Comparison of ENCODE assay signal across 14 mouse cellular contexts in the genomic region with DNA sequence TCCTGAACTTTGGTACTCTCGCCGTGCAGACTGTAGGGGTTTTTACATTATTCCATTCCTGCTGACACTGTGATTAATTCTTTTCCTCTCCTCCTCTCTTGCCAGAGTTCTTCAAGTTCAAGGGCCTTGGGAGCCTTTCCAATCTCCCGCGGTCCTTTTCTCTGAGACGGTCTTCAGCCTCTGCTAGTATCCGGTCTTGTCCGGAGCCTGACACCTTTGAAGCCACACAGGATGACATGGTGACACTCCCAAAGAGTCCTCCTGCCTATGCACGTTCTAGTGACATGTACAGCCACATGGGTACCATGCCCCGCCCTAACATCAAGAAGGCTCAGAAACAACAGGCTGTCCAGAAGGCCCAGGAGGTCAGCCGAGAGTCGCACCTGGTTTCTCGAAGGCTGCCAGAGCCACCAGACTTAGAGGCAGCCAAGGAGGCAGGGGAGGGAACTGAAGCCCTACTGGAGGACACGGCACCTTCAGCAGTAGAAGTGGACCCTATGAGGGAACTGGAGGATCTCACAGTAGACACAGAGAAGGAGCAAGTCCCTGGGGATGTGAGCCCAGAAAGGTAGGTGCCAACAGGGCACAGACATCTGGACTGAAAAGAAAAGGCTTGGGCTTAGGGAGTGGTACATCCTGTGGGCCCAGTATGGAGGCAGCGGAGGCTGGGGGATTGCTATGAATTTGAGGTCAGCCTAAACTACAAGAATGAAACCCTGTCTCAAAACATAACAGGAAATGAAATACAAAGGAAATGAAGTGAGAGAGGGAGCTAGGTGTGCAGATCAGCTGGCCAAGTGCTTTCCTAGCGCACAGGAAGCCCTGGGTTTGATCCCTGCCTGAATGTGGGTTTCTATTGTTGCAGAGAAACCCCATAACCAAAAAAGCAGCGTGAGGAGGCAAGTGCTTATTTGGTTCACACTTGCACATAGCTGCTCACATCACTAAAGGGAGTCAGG. TPM values are rescaled to one million over a fixed set of nuclear protein-coding genes. Genes with fewer than 3 reads are reported as not detected.
DNase-seq lines count a peak whose midpoint lies in the region; ATAC-seq and TF ChIP-seq lines count a peak whose summit lies in the region.
"Had no signal": no experiment of that assay in that cellular context is flagged by ENCODE, and none has a peak within 500 bp of the region (broad histone marks: within the 10 kb centered on the region; RNA-seq: fewer than 3 reads in every experiment).

No protein-coding gene starts in this region.

- no peak for TF ChIP-seq EP300 in stomach, postnatal 0 days (optimal IDR thresholded peaks at IDR 0.05)

- no peaks in the 10 kb centered on the region for H3K9me3 ChIP-seq in heart, embryonic 15.5 days (replicated peaks)
- H3K9me3 ChIP-seq in stomach, embryonic 14.5 days (ENCODE audit: control insufficient read depth, low read depth, low read length), result no peaks in the 10 kb centered on the region
- H3K9me3 ChIP-seq in stomach, postnatal 0 days (ENCODE audit: control insufficient read depth, low read length), result no peaks in the 10 kb centered on the region
- no peaks in the 10 kb centered on the region for H3K9me3 ChIP-seq in embryonic facial prominence, embryonic 10.5 days
- H3K9me3 ChIP-seq: limb, embryonic 10.5 days; midbrain, embryonic 10.5 days; neural tube, embryonic 12.5 days had no signal

- WGBS in heart, embryonic 15.5 days, result 69% methylated on average over 16 of the region's 16 CpGs
- 74% methylated on average over 16 of the region's 16 CpGs for WGBS in stomach, embryonic 14.5 days
- 67% methylated on average over 16 of the region's 16 CpGs for WGBS in stomach, postnatal 0 days
- WGBS in cerebellum, adult 2 months, result 76% methylated on average over 16 of the region's 16 CpGs
- WGBS in embryonic facial prominence, embryonic 10.5 days, result 82% methylated on average over 16 of the region's 16 CpGs

- no peak for TF ChIP-seq CTCF in stomach, postnatal 0 days (IDR thresholded peaks at IDR 0.05; ENCODE audit: low read depth)
- no peak for TF ChIP-seq CTCF in cerebellum, adult 2 months (IDR thresholded peaks at IDR 0.05; ENCODE audit: borderline replicate concordance, insufficient read depth, low read depth, low read length)

- no peak overlapping the region for H3K9ac ChIP-seq in heart, embryonic 15.5 days
- H3K9ac ChIP-seq in stomach, embryonic 14.5 days (replicated peaks; ENCODE audit: low read depth, low read length), result no peak overlapping the region
- H3K9ac ChIP-seq in stomach, postnatal 0 days (ENCODE audit: low read length), result no peak overlapping the region
- H3K9ac ChIP-seq: liver, postnatal 0 days; neural tube, embryonic 12.5 days had no signal

- H3K27ac ChIP-seq in heart, embryonic 15.5 days, result peak overlapping the region; percentile 22; the same call in 1 of the 2 replicates
- peak overlapping the region; percentile 27; the same call in 1 of the 2 replicates for H3K27ac ChIP-seq in stomach, embryonic 14.5 days (ENCODE audit: low read length)
- no peak overlapping the region for H3K27ac ChIP-seq in stomach, postnatal 0 days (replicated peaks)
- no peak overlapping the region for H3K27ac ChIP-seq in cerebellum, adult 2 months (ENCODE audit: insufficient read depth, low read length)
- no peak overlapping the region; the same call in 1 of the 2 replicates for H3K27ac ChIP-seq in embryonic facial prominence, embryonic 10.5 days (replicated peaks)
- H3K27ac ChIP-seq: limb, embryonic 10.5 days; midbrain, embryonic 10.5 days; neural tube, embryonic 12.5 days had no signal

- H3K36me3 ChIP-seq in heart, embryonic 15.5 days, result no peaks in the 10 kb centered on the region
- H3K36me3 ChIP-seq in stomach, embryonic 14.5 days (ENCODE audit: control insufficient read depth, insufficient read depth, low read length), result no peaks in the 10 kb centered on the region; the same call in 1 of the 2 replicates
- H3K36me3 ChIP-seq in stomach, postnatal 0 days (ENCODE audit: control insufficient read depth, insufficient read depth, low read length), result no peaks in the 10 kb centered on the region
- H3K36me3 ChIP-seq in embryonic facial prominence, embryonic 10.5 days (replicated peaks), result no peaks in the 10 kb centered on the region
- H3K36me3 ChIP-seq: limb, embryonic 10.5 days; midbrain, embryonic 10.5 days; neural tube, embryonic 12.5 days had no signal

- ATAC-seq in heart, embryonic 15.5 days (replicated peaks; ENCODE audit: insufficient number of reproducible peaks, insufficient read depth, low FRiP score, low read depth), result no peak
- ATAC-seq in stomach, embryonic 14.5 days (ENCODE audit: insufficient number of reproducible peaks, insufficient read depth, low FRiP score, low read depth), result no peak
- no peak for ATAC-seq in stomach, postnatal 0 days (ENCODE audit: low FRiP score, low TSS enrichment)
- ATAC-seq: liver, postnatal 0 days had no signal

- H3K4me1 ChIP-seq in heart, embryonic 15.5 days (replicated peaks), result peaks cover 28% of the 10 kb centered on the region
- H3K4me1 ChIP-seq in stomach, embryonic 14.5 days (ENCODE audit: control insufficient read depth, insufficient read depth, low read length), result peaks cover 27% of the 10 kb centered on the region
- H3K4me1 ChIP-seq in stomach, postnatal 0 days (replicated peaks; ENCODE audit: control insufficient read depth, insufficient read depth), result peaks cover 5% of the 10 kb centered on the region; the same call in 1 of the 2 replicates
- H3K4me1 ChIP-seq in cerebellum, adult 2 months (ENCODE audit: control insufficient read depth, insufficient read depth, low read length), result no peaks in the 10 kb centered on the region
- peaks cover 54% of the 10 kb centered on the region for H3K4me1 ChIP-seq in embryonic facial prominence, embryonic 10.5 days

- no peak for TF ChIP-seq POLR2A in cerebellum, adult 2 months (IDR thresholded peaks at IDR 0.05; ENCODE audit: borderline replicate concordance, insufficient read depth, low read length)

- H3K4me2 ChIP-seq in heart, embryonic 15.5 days, result no peak overlapping the region
- no peak overlapping the region for H3K4me2 ChIP-seq in stomach, embryonic 14.5 days (replicated peaks; ENCODE audit: low read depth, low read length)
- no peak overlapping the region for H3K4me2 ChIP-seq in stomach, postnatal 0 days (replicated peaks; ENCODE audit: low read depth)
- H3K4me2 ChIP-seq: neural tube, embryonic 12.5 days had no signal

- no peak for DNase-seq in heart, adult 8-10 months (ENCODE audit: low spot score)
- no peak for DNase-seq in stomach, postnatal 0 days (ENCODE audit: low spot score)
- DNase-seq in kidney, postnatal 4 days, result peak; percentile 67 to 74
- no peak for DNase-seq in cerebellum, adult 2 months
- no peak for DNase-seq in embryo, embryonic 9.5 days (ENCODE audit: extremely low spot score)
- DNase-seq in embryonic facial prominence, embryonic 10.5 days (ENCODE audit: low spot score), result no peak
- DNase-seq: liver, postnatal 0 days had no signal

- H3K4me3 ChIP-seq in heart, embryonic 15.5 days, result no peak overlapping the region
- no peak overlapping the region for H3K4me3 ChIP-seq in stomach, embryonic 14.5 days (ENCODE audit: low read depth, low read length)
- H3K4me3 ChIP-seq in stomach, postnatal 0 days (ENCODE audit: low read depth, low read length), result no peak overlapping the region
- H3K4me3 ChIP-seq in cerebellum, adult 2 months (replicated peaks; ENCODE audit: insufficient read depth, low read depth, low read length), result no peak overlapping the region
- no peak overlapping the region for H3K4me3 ChIP-seq in embryonic facial prominence, embryonic 10.5 days
- H3K4me3 ChIP-seq: limb, embryonic 10.5 days; midbrain, embryonic 10.5 days; neural tube, embryonic 12.5 days had no signal

- no peaks in the 10 kb centered on the region for H3K27me3 ChIP-seq in heart, embryonic 15.5 days
- no peaks in the 10 kb centered on the region for H3K27me3 ChIP-seq in stomach, embryonic 14.5 days (ENCODE audit: control insufficient read depth, insufficient read depth, low read length)
- no peaks in the 10 kb centered on the region for H3K27me3 ChIP-seq in stomach, postnatal 0 days (ENCODE audit: control insufficient read depth, insufficient read depth, low read length)
- no peaks in the 10 kb centered on the region for H3K27me3 ChIP-seq in cerebellum, adult 2 months (ENCODE audit: control insufficient read depth, insufficient read depth, low read length)
- H3K27me3 ChIP-seq in embryonic facial prominence, embryonic 10.5 days (replicated peaks; ENCODE audit: low read depth, poor library complexity, severe bottlenecking), result no peaks in the 10 kb centered on the region
- H3K27me3 ChIP-seq: neural tube, embryonic 12.5 days had no signal

RNA-seq across cellular contexts. Expression of a gene that starts 4.3 kb away (rescaled TPM):
- 25.7 and 33.4 TPM in 2 replicates for polyA plus RNA-seq in heart, embryonic 15.5 days (2015; fragmentation: Nextera tagmentation; extraction: Ambion mirVana)
- 10 to 100 TPM; 16.4 to 28.8 (median 21.7) TPM for total RNA-seq in heart, adult 8-10 months (2022)
- 28.2 and 28.4 TPM in 2 replicates for polyA plus RNA-seq in stomach, embryonic 14.5 days (2014; fragmentation: Nextera tagmentation; extraction: Ambion mirVana)
- 7.7 and 8.4 TPM in 2 replicates for polyA plus RNA-seq in stomach, postnatal 0 days (2015; fragmentation: Nextera tagmentation; extraction: Ambion mirVana)
- 47.0 and 53.2 TPM in 2 replicates for polyA plus RNA-seq in cerebellum, adult 2 months (2012; rRNA removed)
- polyA plus RNA-seq in embryonic facial prominence, embryonic 10.5 days (2016; fragmentation: Nextera tagmentation; extraction: Ambion mirVana), result 27.1 and 27.5 TPM in 2 replicates

RNA-seq across cellular contexts. Expression of a gene that starts 12.2 kb away (rescaled TPM):
- 45.5 and 66.6 TPM in 2 replicates for polyA plus RNA-seq in heart, embryonic 15.5 days (2015; fragmentation: Nextera tagmentation; extraction: Ambion mirVana)
- 10 to 100 TPM; 23.3 to 27.1 (median 25.7) TPM for total RNA-seq in heart, adult 8-10 months (2022)
- polyA plus RNA-seq in stomach, embryonic 14.5 days (2014; fragmentation: Nextera tagmentation; extraction: Ambion mirVana), result 78.6 and 80.8 TPM in 2 replicates
- 55.8 and 57.8 TPM in 2 replicates for polyA plus RNA-seq in stomach, postnatal 0 days (2015; fragmentation: Nextera tagmentation; extraction: Ambion mirVana)
- polyA plus RNA-seq in cerebellum, adult 2 months (2012; rRNA removed), result 170 and 186 TPM in 2 replicates
- 130 and 135 TPM in 2 replicates for polyA plus RNA-seq in embryonic facial prominence, embryonic 10.5 days (2016; fragmentation: Nextera tagmentation; extraction: Ambion mirVana)

RNA-seq across cellular contexts. Expression of a gene that starts 15.7 kb away (rescaled TPM):
- polyA plus RNA-seq in heart, embryonic 15.5 days (2015; fragmentation: Nextera tagmentation; extraction: Ambion mirVana), result 0.16 TPM in 1 of 2 replicates, not detected in the other
- total RNA-seq in heart, adult 8-10 months (2022), result not detected
- polyA plus RNA-seq in stomach, embryonic 14.5 days (2014; fragmentation: Nextera tagmentation; extraction: Ambion mirVana), result 0.67 and 0.77 TPM in 2 replicates
- not detected in 2 replicates for polyA plus RNA-seq in stomach, postnatal 0 days (2015; fragmentation: Nextera tagmentation; extraction: Ambion mirVana)
- 5.6 and 7.7 TPM in 2 replicates for polyA plus RNA-seq in cerebellum, adult 2 months (2012; rRNA removed)
- polyA plus RNA-seq in embryonic facial prominence, embryonic 10.5 days (2016; fragmentation: Nextera tagmentation; extraction: Ambion mirVana), result 0.52 and 0.57 TPM in 2 replicates
- total RNA-seq: common myeloid progenitor, adult 5-6 weeks; granulocyte monocyte progenitor cell, adult 5-6 weeks had no signal
- polyA plus RNA-seq: limb, embryonic 10.5 days; liver, postnatal 0 days had no signal

RNA-seq across cellular contexts. Expression of a gene that starts 21.2 kb away (rescaled TPM):
- 13.8 and 19.7 TPM in 2 replicates for polyA plus RNA-seq in heart, embryonic 15.5 days (2015; fragmentation: Nextera tagmentation; extraction: Ambion mirVana)
- total RNA-seq in heart, adult 8-10 months (2022), result 1 to 10 TPM; 5.5 to 6.0 (median 5.8) TPM
- 25.9 and 27.1 TPM in 2 replicates for polyA plus RNA-seq in stomach, embryonic 14.5 days (2014; fragmentation: Nextera tagmentation; extraction: Ambion mirVana)
- polyA plus RNA-seq in stomach, postnatal 0 days (2015; fragmentation: Nextera tagmentation; extraction: Ambion mirVana), result 15.1 and 17.3 TPM in 2 replicates
- 19.2 and 19.7 TPM in 2 replicates for polyA plus RNA-seq in cerebellum, adult 2 months (2012; rRNA removed)
- polyA plus RNA-seq in embryonic facial prominence, embryonic 10.5 days (2016; fragmentation: Nextera tagmentation; extraction: Ambion mirVana), result 33.5 and 35.5 TPM in 2 replicates

RNA-seq across cellular contexts. Expression of a gene that starts 31.9 kb away (rescaled TPM):
- 31.2 and 41.1 TPM in 2 replicates for polyA plus RNA-seq in heart, embryonic 15.5 days (2015; fragmentation: Nextera tagmentation; extraction: Ambion mirVana)
- total RNA-seq in heart, adult 8-10 months (2022), result 10 to 100 TPM in 1 of 4 experiments, 1 to 10 TPM in 3; 7.8 to 10.1 (median 8.2) TPM
- polyA plus RNA-seq in stomach, embryonic 14.5 days (2014; fragmentation: Nextera tagmentation; extraction: Ambion mirVana), result 71.3 and 75.7 TPM in 2 replicates
- polyA plus RNA-seq in stomach, postnatal 0 days (2015; fragmentation: Nextera tagmentation; extraction: Ambion mirVana), result 45.9 and 50.3 TPM in 2 replicates
- 41.6 and 43.8 TPM in 2 replicates for polyA plus RNA-seq in cerebellum, adult 2 months (2012; rRNA removed)
- polyA plus RNA-seq in embryonic facial prominence, embryonic 10.5 days (2016; fragmentation: Nextera tagmentation; extraction: Ambion mirVana), result 48.9 and 53.5 TPM in 2 replicates

Comparison
In these comparisons a context has a peak if more than half of its experiments do, and no peak if none do; other contexts are left out.
1. H3K27ac ChIP-seq: peak in heart, embryonic 15.5 days (single experiment) and stomach, embryonic 14.5 days (single experiment); none in stomach, postnatal 0 days (single experiment), cerebellum, adult 2 months (single experiment) and embryonic facial prominence, embryonic 10.5 days (single experiment).
2. DNase-seq: peak in kidney, postnatal 4 days (2 of 2); none in heart, adult 8-10 months (single experiment), stomach, postnatal 0 days (single experiment), cerebellum, adult 2 months (0 of 2), embryo, embryonic 9.5 days (single experiment) and embryonic facial prominence, embryonic 10.5 days (single experiment).